Mouse (Mus musculus) MEL (cell line): ENCODE data around the gene Arl15. TPM values are rescaled to one million over a fixed set of nuclear protein-coding genes. Genes with fewer than 3 reads are reported as not detected.

Experiments
- DNase-seq: peaks from one replicate; pipeline ENCODE4 v3.0.0; 2011; ENCODE audit warnings: low read depth, low spot score
- H3K27ac ChIP-seq: 2 replicates; pipeline ENCODE4 v1.5.1; 2012; ENCODE audit warnings: low read depth, mild to moderate bottlenecking, control low read depth, low read length, moderate library complexity; ENCODE audit not compliant: control insufficient read depth
- H3K27me3 ChIP-seq, 2 experiments: fragments of 150-350 bp in 1 of 2; sonication (generic) in 1 of 2; 2 replicates each; pipeline ENCODE4 v1.6.1; 2012; ENCODE audit warnings: low read length in 2 of 2, mild to moderate bottlenecking in 2 of 2, improper control_type of control experiment in 1 of 2, moderate library complexity in 1 of 2; ENCODE audit not compliant: insufficient read depth in 2 of 2, control insufficient read depth in 1 of 2
- H3K36me3 ChIP-seq, 2 experiments: 2 replicates each; pipeline ENCODE4 v1.6.1; 2012 to 2014; ENCODE audit warnings: low read length in 2 of 2, improper control_type of control experiment in 1 of 2, inconsistent platforms in 1 of 2, mild to moderate bottlenecking in 1 of 2; ENCODE audit not compliant: insufficient read depth in 2 of 2, control insufficient read depth in 1 of 2
- H3K4me1 ChIP-seq, 2 experiments: fragments of 150-350 bp in 1 of 2; sonication (generic) in 1 of 2; 2 replicates each; pipeline ENCODE4 v1.6.1; 2012; ENCODE audit warnings: low read length in 2 of 2, improper control_type of control experiment in 1 of 2, mild to moderate bottlenecking in 1 of 2; ENCODE audit not compliant: insufficient read depth in 2 of 2, control insufficient read depth in 1 of 2
- H3K4me3 ChIP-seq, 2 experiments: fragments of 150-350 bp in 1 of 2; sonication (generic) in 1 of 2; 2 replicates each; pipeline ENCODE4 v1.5.1; 2012; ENCODE audit warnings: low read depth in 2 of 2, low read length in 2 of 2, mild to moderate bottlenecking in 2 of 2, moderate library complexity in 2 of 2, control low read depth in 1 of 2, improper control_type of control experiment in 1 of 2; ENCODE audit not compliant: control insufficient read depth in 1 of 2, insufficient read depth in 1 of 2
- H3K79me2 ChIP-seq: 2 replicates; pipeline ENCODE4 v1.6.1; 2012; ENCODE audit warnings: mild to moderate bottlenecking, low read length, moderate library complexity; ENCODE audit not compliant: control insufficient read depth, poor library complexity, insufficient read depth
- H3K9ac ChIP-seq: 2 replicates; pipeline ENCODE4 v1.6.1; 2012; ENCODE audit warnings: low read depth, mild to moderate bottlenecking, control low read depth, low read length, moderate library complexity; ENCODE audit not compliant: control insufficient read depth, poor library complexity, severe bottlenecking
- H3K9me3 ChIP-seq: fragments of 150-350 bp; sonication (generic); replicated peaks from 2 replicates; pipeline ENCODE4 v1.6.1; 2012; ENCODE audit warnings: mild to moderate bottlenecking, low read length, improper control_type of control experiment, moderate library complexity; ENCODE audit not compliant: insufficient read depth
- BHLHE40 ChIP-seq: IDR thresholded peaks from 2 replicates; pipeline ENCODE4 v1.6.1; 2012; ENCODE audit warnings: low read depth, mild to moderate bottlenecking, inconsistent platforms, low read length, improper control_type of control experiment, borderline replicate concordance
- CHD1 ChIP-seq: IDR thresholded peaks from 2 replicates; pipeline ENCODE4 v1.6.1; 2012; ENCODE audit warnings: low read depth, mild to moderate bottlenecking, inconsistent platforms, low read length, improper control_type of control experiment
- CHD2 ChIP-seq: IDR thresholded peaks from 2 replicates; pipeline ENCODE4 v1.6.1; 2011; ENCODE audit warnings: low read length, improper control_type of control experiment
- E2F4 ChIP-seq: IDR thresholded peaks from 2 replicates; pipeline ENCODE4 v1.6.1; 2011; ENCODE audit warnings: low read depth, low read length, improper control_type of control experiment, borderline replicate concordance
- ETS1 ChIP-seq: IDR thresholded peaks from 2 replicates; pipeline ENCODE4 v1.6.1; 2012; ENCODE audit warnings: low read depth, mild to moderate bottlenecking, inconsistent platforms, low read length, improper control_type of control experiment, moderate library complexity
- GABPA ChIP-seq: IDR thresholded peaks from 2 replicates; pipeline ENCODE4 v1.6.1; 2012; ENCODE audit warnings: low read depth, mild to moderate bottlenecking, inconsistent platforms, low read length, improper control_type of control experiment, moderate library complexity
- HCFC1 ChIP-seq: IDR thresholded peaks from 2 replicates; pipeline ENCODE4 v1.6.1; 2012; ENCODE audit warnings: low read depth, mild to moderate bottlenecking, inconsistent platforms, low read length, improper control_type of control experiment, moderate library complexity
- JUND ChIP-seq: IDR thresholded peaks from 2 replicates; pipeline ENCODE4 v1.6.1; 2011; ENCODE audit warnings: low read depth, mild to moderate bottlenecking, improper control_type of control experiment, low read length
- KAT2A ChIP-seq: conservative IDR thresholded peaks from 2 replicates; pipeline ENCODE4 v1.6.1; 2012; ENCODE audit warnings: low read depth, low read length, improper control_type of control experiment, inconsistent platforms
- MAFK ChIP-seq: IDR thresholded peaks from 2 replicates; pipeline ENCODE4 v1.6.1; 2011; ENCODE audit warnings: low read depth, mild to moderate bottlenecking, low read length, improper control_type of control experiment, borderline replicate concordance
- MAZ ChIP-seq: IDR thresholded peaks from 2 replicates; pipeline ENCODE4 v1.6.1; 2012; ENCODE audit warnings: low read depth, mild to moderate bottlenecking, inconsistent platforms, low read length, improper control_type of control experiment
- MEF2A ChIP-seq: IDR thresholded peaks from 2 replicates; pipeline ENCODE4 v1.6.1; 2014; ENCODE audit warnings: low read depth, mild to moderate bottlenecking, inconsistent platforms, low read length, improper control_type of control experiment; ENCODE audit not compliant: poor library complexity, insufficient replicate concordance, severe bottlenecking; ENCODE audit errors: extremely low read depth
- MXI1 ChIP-seq: IDR thresholded peaks from 2 replicates; pipeline ENCODE4 v1.6.1; 2011; ENCODE audit warnings: mild to moderate bottlenecking, low read depth, low read length, improper control_type of control experiment
- MYB ChIP-seq: IDR thresholded peaks from 2 replicates; pipeline ENCODE4 v1.6.1; 2011; ENCODE audit warnings: mild to moderate bottlenecking, low read depth, low read length, improper control_type of control experiment
- MYC ChIP-seq: IDR thresholded peaks from 2 replicates; pipeline ENCODE4 v1.6.1; 2011; ENCODE audit warnings: low read depth, mild to moderate bottlenecking, low read length, improper control_type of control experiment, moderate library complexity
- NELFE ChIP-seq: IDR thresholded peaks from 2 replicates; pipeline ENCODE4 v1.6.1; 2011; ENCODE audit warnings: low read depth, low read length, improper control_type of control experiment
- POLR2A ChIP-seq, 2 experiments: IDR thresholded peaks; 2 replicates each; pipeline ENCODE4 v1.6.1; 2011 to 2012; ENCODE audit warnings: low read length in 2 of 2, mild to moderate bottlenecking in 2 of 2, control low read depth in 1 of 2, improper control_type of control experiment in 1 of 2, low read depth in 1 of 2, moderate library complexity in 1 of 2; ENCODE audit not compliant: control insufficient read depth in 1 of 2, insufficient read depth in 1 of 2, poor library complexity in 1 of 2
- POLR2AphosphoS2 ChIP-seq: IDR thresholded peaks from 2 replicates; pipeline ENCODE4 v1.6.1; 2011; ENCODE audit warnings: low read length, improper control_type of control experiment
- POLR2AphosphoS5 ChIP-seq: IDR thresholded peaks from 2 replicates; pipeline ENCODE4 v1.6.1; 2012; ENCODE audit warnings: low read depth, borderline replicate concordance, mild to moderate bottlenecking, inconsistent platforms, low read length, moderate library complexity, mixed read lengths
- RCOR1 ChIP-seq: IDR thresholded peaks from 2 replicates; pipeline ENCODE4 v1.6.1; 2012; ENCODE audit warnings: low read depth, mild to moderate bottlenecking, inconsistent platforms, low read length, improper control_type of control experiment
- SMC3 ChIP-seq: IDR thresholded peaks from 2 replicates; pipeline ENCODE4 v1.6.1; 2011; ENCODE audit warnings: low read depth, low read length, improper control_type of control experiment
- TAL1 ChIP-seq: IDR thresholded peaks from 2 replicates; pipeline ENCODE4 v1.6.1; 2012; ENCODE audit warnings: mild to moderate bottlenecking, inconsistent platforms, low read length, moderate library complexity, mixed read lengths
- TCF12 ChIP-seq: IDR thresholded peaks from 2 replicates; pipeline ENCODE4 v1.6.1; 2014; ENCODE audit warnings: low read depth, mild to moderate bottlenecking, inconsistent platforms, low read length, improper control_type of control experiment, moderate library complexity
- UBTF ChIP-seq: IDR thresholded peaks from 2 replicates; pipeline ENCODE4 v1.6.1; 2012; ENCODE audit warnings: low read depth, mild to moderate bottlenecking, inconsistent platforms, low read length, improper control_type of control experiment, moderate library complexity, borderline replicate concordance; ENCODE audit not compliant: insufficient read depth
- USF1 ChIP-seq: IDR thresholded peaks from 2 replicates; pipeline ENCODE4 v1.6.1; 2014; ENCODE audit warnings: low read depth, mild to moderate bottlenecking, inconsistent platforms, low read length, improper control_type of control experiment, moderate library complexity
- ZC3H11A ChIP-seq: IDR thresholded peaks from 2 replicates; pipeline ENCODE4 v1.6.1; 2012; ENCODE audit warnings: low read depth, mild to moderate bottlenecking, inconsistent platforms, low read length, improper control_type of control experiment
- ZKSCAN1 ChIP-seq: IDR thresholded peaks from 2 replicates; pipeline ENCODE4 v1.6.1; 2012; ENCODE audit warnings: low read depth, mild to moderate bottlenecking, inconsistent platforms, low read length, improper control_type of control experiment, moderate library complexity
- ZMIZ1 ChIP-seq: IDR thresholded peaks from 2 replicates; pipeline ENCODE4 v1.6.1; 2012; ENCODE audit warnings: low read depth, mild to moderate bottlenecking, inconsistent platforms, low read length, improper control_type of control experiment, moderate library complexity
- ZNF384 ChIP-seq: IDR thresholded peaks from 2 replicates; pipeline ENCODE4 v1.6.1; 2012; ENCODE audit warnings: low read depth, mild to moderate bottlenecking, inconsistent platforms, low read length, improper control_type of control experiment
- polyA plus RNA-seq, 2 experiments: library from polyadenylated mRNA; stranded (reverse) in 1 of 2; unstranded in 1 of 2; fragments of >175 nt in 1 of 2; fragments of >200 nt in 1 of 2; gene quantifications; 2 replicates each; pipeline versions ENCODE4 v1.2.1 to v1.2.4; 2012; ENCODE audit warnings: low replicate concordance in 2 of 2, low read depth in 1 of 2; ENCODE audit not compliant: insufficient read length in 2 of 2, insufficient read depth in 1 of 2, missing spikeins in 1 of 2
- total RNA-seq: library from RNA; depleted of rRNA; stranded (reverse); fragments of 300-350 nt; gene quantifications from 2 replicates; pipeline ENCODE4 v1.2.3, GENCODE M21; 2012

The Arl15 gene
- total and polyA plus RNA-seq, 3 experiments = 3.6 to 5.8 TPM; not detected in 1

GRCm38 (mm10) chr13:114109845-114110244 lies 315.5 kb downstream of the Arl15 start:
- H3K9ac ChIP-seq = no peak overlapping the region
- no peaks in the 10 kb centered on the region for H3K79me2 ChIP-seq
- no peak for DNase-seq
- H3K9me3 ChIP-seq = no peaks in the 10 kb centered on the region
- no peak overlapping the region for H3K27ac ChIP-seq
- H3K36me3 ChIP-seq = no peaks in the 10 kb centered on the region
- H3K4me3 ChIP-seq = no peak overlapping the region
- no peaks in the 10 kb centered on the region for H3K27me3 ChIP-seq
- no peaks in the 10 kb centered on the region for H3K4me1 ChIP-seq
- TF ChIP-seq MXI1 (no peak), UBTF (no peak), POLR2A (IDR thresholded peaks at IDR 0.05; ENCODE audit: control insufficient read depth in 1 of 2, insufficient read depth in 1 of 2, low read depth in 1 of 2, low read length in 2 of 2, poor library complexity in 1 of 2) (no peak), E2F4 (no peak), POLR2AphosphoS5 (no peak), SMC3 (no peak), NELFE (no peak), MAFK (no peak), HCFC1 (no peak), TAL1 (no peak), ZNF384 (no peak), ETS1 (no peak), MYB (no peak)

- no peaks in the 10 kb centered on the region for H3K4me1 ChIP-seq
- no peak for DNase-seq
- no peaks in the 10 kb centered on the region for H3K36me3 ChIP-seq
- no peaks in the 10 kb centered on the region for H3K79me2 ChIP-seq
- TF ChIP-seq ZKSCAN1 (no peak), RCOR1 (no peak), NELFE (no peak), MYB (no peak), TCF12 (no peak), BHLHE40 (no peak), TAL1 (no peak), KAT2A (no peak), ZMIZ1 (no peak), CHD2 (no peak), USF1 (no peak), GABPA (no peak), MEF2A (no peak), JUND (no peak), CHD1 (no peak), MYC (no peak), MAZ (no peak), POLR2AphosphoS2 (no peak), ZC3H11A (no peak)
- no peaks in the 10 kb centered on the region for H3K27me3 ChIP-seq
- no peak overlapping the region for H3K4me3 ChIP-seq
- no peak overlapping the region for H3K9ac ChIP-seq
- no peaks in the 10 kb centered on the region for H3K9me3 ChIP-seq
- no peak overlapping the region for H3K27ac ChIP-seq
These were observed 319.2 kb downstream of the Arl15 start for GRCm38 (mm10) chr13:114113516-114113915.
